Mouse (Mus musculus): ENCODE measurements around the gene Ephb2. TPM values are rescaled to one million over a fixed set of nuclear protein-coding genes. Genes with fewer than 3 reads are reported as not detected.
A peak's percentile ranks its signal among the peaks of the same experiment; 100 is the strongest.

The Ephb2 gene
- polyA plus RNA-seq, 1 experiment: 0.49 TPM

DNA sequence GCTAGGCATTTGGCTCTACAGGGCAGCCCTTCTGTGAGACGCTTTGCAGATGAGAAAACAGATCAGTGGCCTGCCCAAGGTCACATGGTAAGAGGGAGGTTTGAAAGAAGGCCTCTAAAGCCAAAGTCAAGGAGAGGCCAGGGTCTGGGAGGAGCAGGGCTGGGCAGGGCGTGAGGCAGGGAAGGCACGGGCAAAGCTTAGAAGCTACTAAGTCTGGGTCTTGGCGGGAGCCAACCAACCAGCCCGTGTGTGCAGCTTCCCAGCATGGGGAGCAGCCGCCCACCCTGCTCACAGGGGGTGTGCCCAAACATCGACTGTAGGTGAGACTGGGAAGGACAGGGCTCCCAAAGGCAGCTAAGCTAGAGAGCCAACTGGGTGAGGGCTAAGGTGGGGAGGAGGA is 70.7 kb downstream of the Ephb2 start:
- no peaks in the 10 kb centered on the region for H3K36me3 ChIP-seq (ENCODE audit: control insufficient read depth, insufficient read depth, low read length)
- TF ChIP-seq POLR2A (IDR thresholded peaks at IDR 0.05; ENCODE audit: control insufficient read depth, low read depth, low read length): no peak
- no peak for TF ChIP-seq CTCF (IDR thresholded peaks at IDR 0.05; ENCODE audit: control insufficient read depth, insufficient read depth, insufficient replicate concordance, low read depth, low read length)
- no peak overlapping the region for H3K27ac ChIP-seq (ENCODE audit: control insufficient read depth, insufficient read depth, low read depth, low read length)
- no peaks in the 10 kb centered on the region for H3K27me3 ChIP-seq (ENCODE audit: control insufficient read depth, insufficient read depth, low read length)
- no peak overlapping the region for H3K4me3 ChIP-seq (ENCODE audit: control insufficient read depth, low read depth, low read length)
- no peaks in the 10 kb centered on the region for H3K4me1 ChIP-seq (ENCODE audit: control insufficient read depth, insufficient read depth, low read length)

DNA sequence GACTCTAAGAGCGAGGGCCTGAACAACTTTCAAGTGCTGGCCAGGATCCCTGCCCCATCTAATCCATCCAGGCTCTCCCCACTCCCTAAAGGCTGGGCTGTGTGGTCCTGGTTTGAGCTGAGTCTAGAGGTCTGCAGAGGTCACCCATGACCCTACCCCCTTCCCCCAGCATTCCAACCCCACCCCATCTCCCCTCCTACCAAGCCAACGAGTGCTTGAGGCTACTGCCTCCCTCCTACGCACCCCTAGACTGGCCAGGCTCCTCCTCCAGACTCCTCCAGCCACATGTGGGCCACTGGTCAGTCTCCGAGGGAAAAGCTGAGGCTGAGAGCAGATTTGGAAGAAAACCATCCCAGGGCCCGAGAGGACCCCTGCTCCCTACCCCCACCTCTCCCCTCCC is 72.4 kb downstream of the Ephb2 start:
- Histone ChIP-seq H3K4me3 (ENCODE audit: control insufficient read depth, low read depth, low read length) (no peak overlapping the region), H3K36me3 (ENCODE audit: control insufficient read depth, insufficient read depth, low read length) (no peaks in the 10 kb centered on the region), H3K27me3 (ENCODE audit: control insufficient read depth, insufficient read depth, low read length) (no peaks in the 10 kb centered on the region), H3K4me1 (ENCODE audit: control insufficient read depth, insufficient read depth, low read length) (no peaks in the 10 kb centered on the region), H3K27ac (ENCODE audit: control insufficient read depth, insufficient read depth, low read depth, low read length) (no peak overlapping the region)
- TF ChIP-seq POLR2A (IDR thresholded peaks at IDR 0.05; ENCODE audit: control insufficient read depth, low read depth, low read length): no peak

DNA sequence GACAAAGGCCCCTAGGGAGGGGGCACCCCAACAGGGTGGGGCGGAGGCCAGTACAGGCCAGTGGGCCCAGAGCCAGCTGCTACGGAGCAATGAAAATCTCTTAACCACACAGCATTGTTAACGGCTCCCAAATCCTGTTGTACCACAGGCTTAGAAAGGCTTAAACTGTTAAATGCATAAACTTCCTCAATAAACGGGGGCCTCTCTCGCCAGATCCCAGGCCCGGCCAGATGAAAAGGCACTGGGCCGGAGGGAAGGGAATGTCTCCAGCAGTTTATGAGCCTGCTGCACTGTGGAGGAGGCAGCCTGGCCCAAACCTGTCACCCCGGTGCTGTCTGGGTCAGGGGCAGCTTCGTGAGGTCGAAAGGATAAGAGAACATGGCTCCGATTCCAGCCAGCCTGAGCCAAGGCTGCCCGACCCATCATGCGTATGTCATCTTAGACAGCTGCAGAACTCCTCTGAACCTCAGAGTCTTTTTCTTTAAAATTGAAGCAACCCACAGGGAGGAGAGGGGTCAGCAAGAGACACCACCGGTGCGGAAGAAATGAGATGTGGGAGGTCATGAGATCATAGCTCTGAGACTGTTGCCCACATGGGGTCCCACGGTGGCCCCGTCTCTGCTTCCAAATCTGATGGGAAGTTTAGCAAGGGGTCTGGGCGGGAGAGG is 73.9 kb downstream of the Ephb2 start:
- H3K36me3 ChIP-seq (ENCODE audit: control insufficient read depth, insufficient read depth, low read length): no peaks in the 10 kb centered on the region
- no peaks in the 10 kb centered on the region for H3K27me3 ChIP-seq (ENCODE audit: control insufficient read depth, insufficient read depth, low read length)
- H3K27ac ChIP-seq (ENCODE audit: control insufficient read depth, insufficient read depth, low read depth, low read length): no peak overlapping the region
- no peak overlapping the region for H3K4me3 ChIP-seq (ENCODE audit: control insufficient read depth, low read depth, low read length)
- no peaks in the 10 kb centered on the region for H3K4me1 ChIP-seq (ENCODE audit: control insufficient read depth, insufficient read depth, low read length)
- no peak for TF ChIP-seq CTCF (IDR thresholded peaks at IDR 0.05; ENCODE audit: control insufficient read depth, insufficient read depth, insufficient replicate concordance, low read depth, low read length)
- no peak for TF ChIP-seq POLR2A (IDR thresholded peaks at IDR 0.05; ENCODE audit: control insufficient read depth, low read depth, low read length)

DNA sequence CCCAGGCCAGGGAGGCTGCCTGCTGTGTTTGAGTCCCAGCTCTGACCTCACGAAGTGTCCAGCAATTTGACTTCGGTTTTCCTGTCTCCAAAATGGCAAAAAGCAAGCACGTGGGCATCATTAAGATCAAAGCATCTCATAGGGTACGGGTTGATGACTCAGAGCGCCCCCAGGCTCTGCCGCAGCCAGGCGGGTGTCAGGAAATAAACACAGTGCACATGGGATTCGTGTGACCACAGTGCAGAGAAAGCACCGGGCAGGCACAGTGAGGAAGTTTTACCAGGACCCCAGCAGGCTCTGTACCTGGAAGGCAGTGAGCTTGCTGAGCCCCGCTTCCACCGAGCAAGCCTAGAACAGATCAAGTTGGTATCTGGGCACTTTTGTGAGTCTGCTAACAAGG is 74.9 kb downstream of the Ephb2 start:
- TF ChIP-seq POLR2A (IDR thresholded peaks at IDR 0.05; ENCODE audit: control insufficient read depth, low read depth, low read length) (no peak), CTCF (IDR thresholded peaks at IDR 0.05; ENCODE audit: control insufficient read depth, insufficient read depth, insufficient replicate concordance, low read depth, low read length) (no peak)
- H3K27ac ChIP-seq (ENCODE audit: control insufficient read depth, insufficient read depth, low read depth, low read length): no peak overlapping the region
- peaks cover 2% of the 10 kb centered on the region for H3K4me1 ChIP-seq (ENCODE audit: control insufficient read depth, insufficient read depth, low read length)
- H3K4me3 ChIP-seq (ENCODE audit: control insufficient read depth, low read depth, low read length): no peak overlapping the region
- H3K27me3 ChIP-seq (ENCODE audit: control insufficient read depth, insufficient read depth, low read length): no peaks in the 10 kb centered on the region
- no peaks in the 10 kb centered on the region for H3K36me3 ChIP-seq (ENCODE audit: control insufficient read depth, insufficient read depth, low read length)

DNA sequence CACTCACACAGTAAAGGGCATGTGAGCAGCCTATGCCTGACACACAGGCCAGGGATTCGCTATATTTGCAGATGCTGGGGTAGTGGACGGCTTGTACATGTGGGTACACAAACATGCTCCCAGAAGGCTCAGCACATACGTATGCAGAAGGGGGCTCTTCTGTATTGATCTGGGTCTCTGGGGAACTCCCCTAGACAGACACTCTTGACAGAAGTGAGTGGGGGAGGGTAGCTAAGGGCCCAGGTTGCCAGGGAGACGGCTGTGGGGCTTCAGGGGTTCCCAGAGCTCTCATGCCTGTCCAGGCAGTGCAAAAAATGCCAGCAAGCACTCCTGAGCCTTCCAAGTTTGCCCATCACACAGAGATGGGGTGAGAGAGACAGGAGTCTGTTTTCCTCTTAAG is 78.7 kb downstream of the Ephb2 start:
- TF ChIP-seq POLR2A (IDR thresholded peaks at IDR 0.05; ENCODE audit: control insufficient read depth, low read depth, low read length): no peak
- TF ChIP-seq CTCF (IDR thresholded peaks at IDR 0.05; ENCODE audit: control insufficient read depth, insufficient read depth, insufficient replicate concordance, low read depth, low read length): no peak
- Histone ChIP-seq H3K27ac (ENCODE audit: control insufficient read depth, insufficient read depth, low read depth, low read length) (no peak overlapping the region), H3K4me3 (ENCODE audit: control insufficient read depth, low read depth, low read length) (no peak overlapping the region)

DNA sequence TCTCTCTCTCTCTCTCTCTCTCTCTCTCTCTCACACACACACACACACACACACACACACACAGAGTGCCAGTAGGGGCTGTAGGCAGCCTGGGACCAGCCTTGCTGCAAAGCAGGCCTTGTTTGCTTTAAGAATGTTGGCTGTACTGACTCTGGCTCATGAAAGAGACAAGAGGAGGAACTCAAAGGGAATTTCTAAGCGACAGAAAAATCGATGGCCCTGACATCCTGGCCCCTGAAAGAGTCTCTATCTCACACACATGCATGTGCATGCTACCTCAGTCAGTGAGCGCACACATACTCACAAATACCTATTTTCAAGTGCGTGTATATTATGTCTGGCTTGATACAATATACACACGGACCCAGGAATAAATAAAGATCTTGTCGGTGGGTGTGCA is 79.3 kb downstream of the Ephb2 start:
- H3K4me3 ChIP-seq (ENCODE audit: control insufficient read depth, low read depth, low read length): no peak overlapping the region
- H3K27ac ChIP-seq (ENCODE audit: control insufficient read depth, insufficient read depth, low read depth, low read length): no peak overlapping the region
- 0 out of 2 replicates have a peak, but pooled peaks cover 2% of the 10 kb centered on the region for H3K27me3 ChIP-seq (ENCODE audit: control insufficient read depth, insufficient read depth, low read length)
- no peak for TF ChIP-seq CTCF (IDR thresholded peaks at IDR 0.05; ENCODE audit: control insufficient read depth, insufficient read depth, insufficient replicate concordance, low read depth, low read length)
- TF ChIP-seq POLR2A (IDR thresholded peaks at IDR 0.05; ENCODE audit: control insufficient read depth, low read depth, low read length): no peak
- H3K36me3 ChIP-seq (ENCODE audit: control insufficient read depth, insufficient read depth, low read length): no peaks in the 10 kb centered on the region
- H3K4me1 ChIP-seq (ENCODE audit: control insufficient read depth, insufficient read depth, low read length): peaks cover 6% of the 10 kb centered on the region

More for the DNA sequence above, 78.7 kb downstream of the Ephb2 start:
- Histone ChIP-seq H3K27me3 (ENCODE audit: control insufficient read depth, insufficient read depth, low read length) (0 out of 2 replicates have a peak, but pooled peaks cover 2% of the 10 kb centered on the region), H3K36me3 (ENCODE audit: control insufficient read depth, insufficient read depth, low read length) (no peaks in the 10 kb centered on the region), H3K4me1 (ENCODE audit: control insufficient read depth, insufficient read depth, low read length) (peaks cover 6% of the 10 kb centered on the region)

DNA sequence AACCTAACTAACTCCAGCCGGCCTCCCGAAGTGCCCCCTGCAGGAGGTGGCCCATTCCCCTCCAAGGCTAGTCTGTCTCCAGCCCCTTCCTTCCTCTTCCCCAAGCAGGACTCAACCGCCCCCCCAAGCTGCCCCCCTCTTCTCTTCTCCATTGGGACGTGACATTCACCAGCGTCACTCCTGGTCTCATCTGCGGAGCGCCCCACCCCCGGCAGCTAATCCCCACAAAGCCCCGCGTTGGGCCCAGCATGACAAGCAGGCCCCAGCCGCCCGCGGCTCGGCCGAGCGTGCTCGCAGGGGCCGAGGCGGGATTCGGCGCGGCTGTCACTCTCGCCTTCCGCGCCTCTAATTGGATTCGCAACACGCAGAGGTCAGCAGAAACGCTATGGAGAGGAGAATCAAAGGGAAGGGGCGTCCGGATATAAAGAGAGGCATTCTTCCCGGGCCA is 80.4 kb downstream of the Ephb2 start:
- no peak for TF ChIP-seq POLR2A (IDR thresholded peaks at IDR 0.05; ENCODE audit: control insufficient read depth, low read depth, low read length)
- TF ChIP-seq CTCF (IDR thresholded peaks at IDR 0.05; ENCODE audit: control insufficient read depth, insufficient read depth, insufficient replicate concordance, low read depth, low read length): no peak
- Histone ChIP-seq H3K4me1 (ENCODE audit: control insufficient read depth, insufficient read depth, low read length) (peaks cover 6% of the 10 kb centered on the region), H3K4me3 (ENCODE audit: control insufficient read depth, low read depth, low read length) (peak overlapping the region; percentile 27; the same call in 1 of the 2 replicates), H3K36me3 (ENCODE audit: control insufficient read depth, insufficient read depth, low read length) (no peaks in the 10 kb centered on the region), H3K27ac (ENCODE audit: control insufficient read depth, insufficient read depth, low read depth, low read length) (no peak overlapping the region), H3K27me3 (ENCODE audit: control insufficient read depth, insufficient read depth, low read length) (0 out of 2 replicates have a peak, but pooled peaks cover 2% of the 10 kb centered on the region)

Data from testis, adult 2 months (tissue).